Mouse (Mus musculus) testis, adult 2 months (tissue): Measurements from ENCODE around the gene Piwil4.
"Not testable (repeated sequence)": the region's sequence is repeated elsewhere in the genome, so short reads cannot be mapped to it uniquely, and the experiment has no call there.

Experiments used
- CTCF ChIP-seq: fragments of 200-500 bp; IDR thresholded peaks from 2 replicates; pipeline ENCODE4 v1.5.1; 2012; ENCODE audit warnings: low read depth, mild to moderate bottlenecking, inconsistent platforms, low read length, moderate library complexity; ENCODE audit not compliant: control insufficient read depth, insufficient read depth, insufficient replicate concordance
- POLR2A ChIP-seq: fragments of 200-500 bp; IDR thresholded peaks from 2 replicates; pipeline ENCODE4 v1.6.1; 2012; ENCODE audit warnings: low read depth, mild to moderate bottlenecking, inconsistent platforms, low read length, moderate library complexity; ENCODE audit not compliant: control insufficient read depth

- TF ChIP-seq CTCF, POLR2A: not testable (repeated sequence)
Measured at GRCm38 (mm10) chr9:14671965-14672364, 68.6 kb downstream of the Piwil4 start.
